Mouse (Mus musculus) midbrain, embryonic 15.5 days (tissue): Measurements from ENCODE around the gene Chchd4. TPM values are rescaled to one million over a fixed set of nuclear protein-coding genes. Genes with fewer than 3 reads are reported as not detected.
"Not testable (repeated sequence)": the region's sequence is repeated elsewhere in the genome, so short reads cannot be mapped to it uniquely, and the experiment has no call there.

ENCODE experiments used
- ATAC-seq: fragments of 200-750 bp; cut with Nextera tagmentation; replicated peaks from 2 replicates; pipeline ENCODE4 v1.8.0; 2017; ENCODE audit warnings: moderate TSS enrichment
- H3K27ac ChIP-seq: fragments of 300-500 bp; sonication (generic); 2 replicates; pipeline ENCODE4 v1.5.1; 2015; ENCODE audit warnings: mild to moderate bottlenecking, inconsistent platforms
- H3K27me3 ChIP-seq: fragments of 300-500 bp; sonication (generic); replicated peaks from 2 replicates; pipeline ENCODE4 v1.6.1; 2015; ENCODE audit warnings: inconsistent platforms
- H3K36me3 ChIP-seq: fragments of 300-500 bp; sonication (generic); replicated peaks from 2 replicates; pipeline ENCODE4 v1.6.1; 2015; ENCODE audit warnings: inconsistent platforms
- H3K4me1 ChIP-seq: fragments of 300-500 bp; sonication (generic); 2 replicates; pipeline ENCODE4 v1.6.1; 2015; ENCODE audit warnings: inconsistent platforms
- H3K4me2 ChIP-seq: fragments of 300-500 bp; sonication (generic); 2 replicates; pipeline ENCODE4 v1.6.1; 2015; ENCODE audit warnings: inconsistent platforms, mild to moderate bottlenecking, moderate library complexity
- H3K4me3 ChIP-seq: fragments of 300-500 bp; sonication (generic); 2 replicates; pipeline ENCODE4 v1.5.1; 2015; ENCODE audit warnings: mild to moderate bottlenecking, inconsistent platforms
- H3K9ac ChIP-seq: fragments of 300-500 bp; sonication (generic); 2 replicates; pipeline ENCODE4 v1.6.1; 2015; ENCODE audit warnings: mild to moderate bottlenecking, inconsistent platforms
- H3K9me3 ChIP-seq: fragments of 300-500 bp; sonication (generic); 2 replicates; pipeline ENCODE4 v1.6.1; 2016; ENCODE audit warnings: inconsistent platforms
- WGBS: fragments of 180-500 bp; shearing (Covaris S2); methylation state at CpG from one replicate; pipeline ENCODE4 v1.1.7; 2015; ENCODE audit warnings: mixed read lengths; 5-methylcytosine and 5-hydroxymethylcytosine counted together
- polyA plus RNA-seq: library from polyadenylated mRNA; unstranded; fragments of >200 nt; fragmentation: Nextera tagmentation; extraction: Ambion mirVana; gene quantifications from 2 replicates; pipeline ENCODE4 v1.2.1, GENCODE M21; 2015

Chchd4 gene
- polyA plus RNA-seq, 1 experiment from 2014 or later = 40.7 TPM

GRCm38 (mm10) chr6:91494526-91494925 is 21.2 kb upstream of the Chchd4 start:
- no peaks in the 10 kb centered on the region for H3K4me1 ChIP-seq
- WGBS = 87% methylated on average over 8 of the region's 8 CpGs
- no peak overlapping the region for H3K27ac ChIP-seq
- H3K9me3 ChIP-seq = no peaks in the 10 kb centered on the region
- no peaks in the 10 kb centered on the region for H3K27me3 ChIP-seq
- H3K36me3 ChIP-seq = peaks cover 52% of the 10 kb centered on the region; the same call in 1 of the 2 replicates
- no peak overlapping the region for H3K4me2 ChIP-seq
- no peak for ATAC-seq
- no peak overlapping the region for H3K9ac ChIP-seq
- no peak overlapping the region for H3K4me3 ChIP-seq

DNA sequence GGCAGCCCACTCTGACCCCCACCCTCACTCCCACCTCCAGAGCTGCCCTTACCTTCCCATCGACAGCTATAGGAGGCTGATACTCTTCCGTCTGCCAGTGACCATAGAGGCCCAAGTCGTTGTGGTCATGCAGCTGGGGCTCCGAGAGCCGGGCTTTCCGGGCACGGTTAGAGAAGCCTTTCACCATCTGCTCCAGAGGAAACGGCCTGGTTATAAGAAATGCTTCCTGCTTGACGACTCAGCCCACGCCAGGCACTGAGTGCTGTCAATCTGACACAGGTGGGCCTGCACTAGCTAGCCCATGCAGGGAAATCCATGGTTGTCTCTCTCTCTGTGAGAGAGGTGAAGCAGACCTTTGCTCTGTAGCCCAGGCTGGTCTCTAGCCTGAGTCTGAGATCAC is 19.7 kb upstream of the Chchd4 start:
- Histone ChIP-seq H3K36me3 (peaks cover 44% of the 10 kb centered on the region; the same call in 1 of the 2 replicates), H3K27ac (no peak overlapping the region), H3K9me3 (no peaks in the 10 kb centered on the region), H3K27me3 (no peaks in the 10 kb centered on the region), H3K4me3 (no peak overlapping the region), H3K4me2 (no peak overlapping the region), H3K9ac (no peak overlapping the region), H3K4me1 (no peaks in the 10 kb centered on the region)
- 86% methylated on average over 10 of the region's 10 CpGs for WGBS
- ATAC-seq = no peak

DNA sequence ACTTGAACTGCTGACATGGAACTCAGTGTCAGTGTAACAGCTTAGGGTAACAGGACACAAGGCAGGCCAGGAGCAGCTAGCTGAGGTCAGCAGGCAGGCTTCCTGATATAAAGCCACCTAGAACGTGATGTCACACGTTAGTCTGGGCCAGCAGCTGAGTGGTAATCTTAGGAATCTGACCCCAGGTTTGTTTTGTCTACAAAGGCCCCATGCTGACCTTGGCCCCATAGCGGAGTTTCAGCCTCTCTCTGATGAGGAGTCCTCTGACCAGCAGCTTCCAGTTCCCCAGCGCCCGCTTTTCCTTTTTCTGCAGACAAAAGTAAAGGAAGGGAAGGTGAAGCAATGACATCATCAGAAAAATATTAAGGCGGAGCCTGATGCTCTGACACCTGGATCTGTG is 17.7 kb upstream of the Chchd4 start:
- Histone ChIP-seq H3K4me1 (no peaks in the 10 kb centered on the region), H3K4me2 (no peak overlapping the region), H3K4me3 (no peak overlapping the region), H3K27ac (no peak overlapping the region), H3K27me3 (no peaks in the 10 kb centered on the region), H3K9me3 (no peaks in the 10 kb centered on the region), H3K36me3 (peaks cover 50% of the 10 kb centered on the region; the same call in 1 of the 2 replicates), H3K9ac (no peak overlapping the region)
- WGBS = 70% methylated on average over 6 of the region's 6 CpGs
- no peak for ATAC-seq

- Histone ChIP-seq H3K4me1 (no peaks in the 10 kb centered on the region), H3K9me3 (no peaks in the 10 kb centered on the region), H3K4me3 (no peak overlapping the region), H3K4me2 (no peak overlapping the region), H3K9ac (no peak overlapping the region), H3K36me3 (peaks cover 55% of the 10 kb centered on the region; the same call in 1 of the 2 replicates), H3K27ac (no peak overlapping the region), H3K27me3 (no peaks in the 10 kb centered on the region)
- no peak for ATAC-seq
- 83% methylated on average over 10 of the region's 10 CpGs for WGBS
Observed at GRCm38 (mm10) chr6:91489872-91490271, 16.5 kb upstream of the Chchd4 start.

- Histone ChIP-seq H3K27me3 (no peaks in the 10 kb centered on the region), H3K36me3 (peaks cover 62% of the 10 kb centered on the region; the same call in 1 of the 2 replicates), H3K9me3 (no peaks in the 10 kb centered on the region), H3K4me2 (no peak overlapping the region), H3K9ac (no peak overlapping the region), H3K4me3 (no peak overlapping the region), H3K4me1 (no peaks in the 10 kb centered on the region), H3K27ac (no peak overlapping the region)
- 84% methylated on average over 9 of the region's 9 CpGs for WGBS
- ATAC-seq = no peak
Observed at GRCm38 (mm10) chr6:91488496-91489212, 15.3 kb upstream of the Chchd4 start.

DNA sequence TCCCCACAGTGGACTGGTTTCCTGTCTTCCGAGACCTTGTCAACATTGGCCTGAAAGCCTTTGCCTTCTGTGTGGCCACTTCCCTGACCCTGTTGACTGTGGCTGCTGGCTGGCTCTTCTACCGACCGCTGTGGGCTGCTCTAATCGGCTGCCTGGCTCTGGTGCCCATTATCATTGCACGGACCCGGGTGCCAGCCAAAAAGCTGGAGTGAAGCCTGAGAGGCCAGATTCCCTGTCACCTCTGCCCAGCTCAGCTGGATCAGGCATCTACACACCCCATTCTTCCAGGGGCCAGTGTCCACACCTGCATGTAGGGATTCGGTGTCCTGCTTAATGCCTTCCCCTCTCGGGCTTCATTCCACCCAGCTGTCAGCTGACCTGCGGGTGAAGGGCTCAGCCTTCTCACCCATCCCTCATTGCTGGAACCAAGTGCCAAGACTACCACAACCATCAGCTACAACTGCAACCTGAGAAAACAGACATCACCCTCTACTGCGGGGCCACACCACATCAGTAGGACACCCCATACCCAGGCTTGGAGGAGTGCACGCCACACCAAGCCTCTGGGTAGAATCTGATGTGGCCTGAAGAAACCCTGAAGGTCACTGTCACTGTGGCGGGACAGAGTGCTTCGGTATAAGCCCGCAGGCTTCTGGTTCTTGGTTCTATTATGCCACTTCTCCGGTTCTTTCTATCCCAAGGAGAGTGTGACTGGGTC is 13.5 kb upstream of the Chchd4 start:
- 95% methylated on average over 15 of the region's 15 CpGs for WGBS
- H3K4me2 ChIP-seq = no peak overlapping the region
- no peak for ATAC-seq

GRCm38 (mm10) chr6:91483371-91483770 is 10.0 kb upstream of the Chchd4 start:
- Histone ChIP-seq H3K9me3 (no peaks in the 10 kb centered on the region), H3K4me2 (no peak overlapping the region), H3K27me3 (no peaks in the 10 kb centered on the region), H3K27ac (no peak overlapping the region), H3K4me1 (no peaks in the 10 kb centered on the region), H3K9ac (no peak overlapping the region), H3K4me3 (no peak overlapping the region), H3K36me3 (peaks cover 84% of the 10 kb centered on the region)
- ATAC-seq = no peak
- WGBS = 98% methylated on average over 2 of the region's 2 CpGs

More for the DNA sequence above, 13.5 kb upstream of the Chchd4 start:
- no peaks in the 10 kb centered on the region for H3K27me3 ChIP-seq
- no peak overlapping the region for H3K9ac ChIP-seq
- H3K36me3 ChIP-seq = peaks cover 74% of the 10 kb centered on the region; the same call in 1 of the 2 replicates
- no peak overlapping the region for H3K27ac ChIP-seq
- no peaks in the 10 kb centered on the region for H3K4me1 ChIP-seq
- H3K4me3 ChIP-seq = no peak overlapping the region
- no peaks in the 10 kb centered on the region for H3K9me3 ChIP-seq

DNA sequence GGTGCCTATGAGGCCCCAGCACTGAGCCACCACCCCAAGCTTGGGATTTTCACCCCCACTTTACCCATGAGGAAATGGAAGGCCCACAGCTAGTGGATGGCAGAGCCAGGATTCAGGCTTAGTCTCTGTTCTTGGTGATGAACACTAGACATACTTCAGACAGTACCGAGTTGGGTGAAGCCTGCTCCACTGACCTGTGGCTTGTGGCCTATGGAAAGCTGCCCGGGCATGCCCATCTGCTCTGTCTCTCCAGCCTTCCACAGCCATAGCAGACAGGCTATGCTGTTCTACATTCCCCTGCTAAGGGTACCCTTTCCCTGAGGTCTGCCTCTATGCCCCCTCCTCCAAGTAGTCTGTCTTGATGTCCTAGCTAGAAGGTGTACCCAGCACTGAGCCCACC is 3.2 kb upstream of the Chchd4 start:
- no peaks in the 10 kb centered on the region for H3K9me3 ChIP-seq
- H3K27me3 ChIP-seq = no peaks in the 10 kb centered on the region
- no peak overlapping the region for H3K9ac ChIP-seq
- no peak for ATAC-seq
- no peak overlapping the region for H3K4me2 ChIP-seq
- peaks cover 20% of the 10 kb centered on the region for H3K4me1 ChIP-seq
- H3K36me3 ChIP-seq = peaks cover 34% of the 10 kb centered on the region
- no peak overlapping the region for H3K27ac ChIP-seq
- H3K4me3 ChIP-seq = no peak overlapping the region
- 95% methylated on average over 2 of the region's 2 CpGs for WGBS

DNA sequence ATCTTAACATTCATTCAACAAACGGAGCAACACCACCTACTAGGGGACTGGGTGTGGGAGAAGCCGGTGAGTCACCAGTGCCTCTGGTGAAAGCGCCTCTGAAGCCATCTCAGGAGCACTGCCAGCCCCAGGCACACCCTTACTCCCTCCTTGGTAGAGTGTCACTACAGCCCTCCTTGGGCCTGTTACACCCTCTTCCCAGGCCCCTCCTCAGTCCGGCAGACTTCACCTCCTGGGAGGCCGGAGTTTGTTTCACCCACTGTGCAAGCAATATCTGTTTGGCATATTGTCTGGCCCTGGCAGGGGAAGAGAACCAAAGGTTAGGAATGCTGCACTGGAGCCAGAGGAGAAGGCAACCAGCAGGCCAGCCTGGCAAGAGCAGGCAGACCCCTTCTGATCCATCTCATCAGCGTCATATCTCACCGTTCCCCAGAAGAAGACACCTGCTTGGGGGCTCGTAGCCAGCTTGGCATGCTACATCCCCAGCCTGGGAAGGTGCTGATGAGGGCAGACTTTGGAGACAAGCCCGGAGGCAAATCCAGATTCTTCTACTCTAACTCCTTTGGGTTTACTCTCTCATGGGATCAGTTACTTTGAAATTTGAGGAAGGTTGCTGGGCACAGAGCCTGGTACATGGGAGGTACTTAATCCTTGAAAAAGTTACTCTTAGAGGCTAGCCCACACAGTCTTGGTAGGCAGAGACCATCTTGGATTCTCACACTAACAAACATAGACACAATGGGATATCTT is 1.3 kb upstream of the Chchd4 start:
- H3K9ac ChIP-seq = peak overlapping the region; percentile 71
- peaks cover 20% of the 10 kb centered on the region for H3K4me1 ChIP-seq
- H3K9me3 ChIP-seq = no peaks in the 10 kb centered on the region
- 59% methylated on average over 9 of the region's 9 CpGs for WGBS
- H3K36me3 ChIP-seq = peaks cover 23% of the 10 kb centered on the region
- peak overlapping the region; percentile 88 for H3K4me2 ChIP-seq
- H3K27me3 ChIP-seq = no peaks in the 10 kb centered on the region
- no peak overlapping the region for H3K27ac ChIP-seq
- H3K4me3 ChIP-seq = peak overlapping the region; percentile 68
- no peak for ATAC-seq

- peaks cover 20% of the 10 kb centered on the region for H3K4me1 ChIP-seq
- H3K36me3 ChIP-seq = peaks cover 16% of the 10 kb centered on the region
- peak overlapping the region; percentile 26; the same call in 1 of the 2 replicates for H3K27ac ChIP-seq
- no peaks in the 10 kb centered on the region for H3K9me3 ChIP-seq
- peak overlapping the region; percentile 71 for H3K9ac ChIP-seq
- 1% methylated on average over 27 of the region's 27 CpGs for WGBS
- peak overlapping the region; percentile 88 for H3K4me2 ChIP-seq
- peak; percentile 59 for ATAC-seq
- H3K27me3 ChIP-seq = no peaks in the 10 kb centered on the region
- peak overlapping the region; percentile 68 for H3K4me3 ChIP-seq
Observed at GRCm38 (mm10) chr6:91473805-91474440, 577 bp upstream of the Chchd4 start.

GRCm38 (mm10) chr6:91472319-91472718 is 1.0 kb downstream of the Chchd4 start:
- Histone ChIP-seq H3K4me3 (peak overlapping the region; percentile 68), H3K9me3 (no peaks in the 10 kb centered on the region), H3K4me1 (peaks cover 20% of the 10 kb centered on the region), H3K4me2 (peak overlapping the region; percentile 59), H3K36me3 (peaks cover 4% of the 10 kb centered on the region), H3K27me3 (no peaks in the 10 kb centered on the region), H3K9ac (peak overlapping the region; percentile 67), H3K27ac (peak overlapping the region; percentile 77; the same call in 1 of the 2 replicates)
- no peak for ATAC-seq
- WGBS = 29% methylated on average over 6 of the region's 6 CpGs

DNA sequence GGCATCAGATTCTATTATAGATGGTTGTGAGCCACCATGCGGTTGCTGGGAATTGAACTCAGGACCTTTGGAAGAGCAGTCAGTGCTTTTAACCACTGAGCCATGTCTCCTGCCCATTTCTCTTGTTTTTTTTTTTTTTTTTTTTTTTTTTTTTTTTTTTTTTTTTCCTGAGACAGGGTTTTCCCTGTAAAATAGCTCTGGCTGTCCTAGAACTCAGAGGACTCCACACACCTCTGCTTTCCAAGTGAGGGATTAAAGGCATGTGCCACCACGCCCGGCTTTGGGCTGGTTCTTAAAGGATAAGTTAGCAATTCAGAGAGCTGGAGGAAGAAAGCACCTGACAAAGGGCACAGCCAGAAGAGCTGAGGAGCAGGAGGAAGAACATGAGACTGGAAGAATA is 1.9 kb downstream of the Chchd4 start:
- ATAC-seq, H3K36me3 ChIP-seq, H3K9me3 ChIP-seq, H3K27me3 ChIP-seq, H3K4me2 ChIP-seq, H3K9ac ChIP-seq, H3K4me3 ChIP-seq, H3K27ac ChIP-seq: not testable (repeated sequence)
- WGBS = 91% methylated on average over 3 of the region's 3 CpGs
- H3K4me1 ChIP-seq = peaks cover 20% of the 10 kb centered on the region
